Mouse (Mus musculus): ENCODE measurements around the gene Jtb. TPM values are rescaled to one million over a fixed set of nuclear protein-coding genes. Genes with fewer than 3 reads are reported as not detected.

The Jtb gene
- polyA plus RNA-seq, 1 experiment from 2014 or later, result 97.8 TPM

Small RNA genes lying within 50 kb of the gene (microRNA-seq; reads per million reads assigned to microRNA genes)
- gene Mir7012 (ENCODE audit: borderline number of aligned reads), result not detected

Other genes with a start within 250 kb of the Jtb start
- 187 TPM in 2 replicates for gene Hax1, start 232.8 kb upstream of the Jtb start, polyA plus RNA-seq (2014; fragmentation: Nextera tagmentation; extraction: Ambion mirVana)
- gene 4933434E20Rik, start 180.0 kb upstream of the Jtb start, polyA plus RNA-seq (2014; fragmentation: Nextera tagmentation; extraction: Ambion mirVana), result 159 and 173 TPM in 2 replicates
- 220 and 229 TPM in 2 replicates for gene Ubap2l, start 179.0 kb upstream of the Jtb start, polyA plus RNA-seq (2014; fragmentation: Nextera tagmentation; extraction: Ambion mirVana)
- gene Tpm3, start 158.9 kb upstream of the Jtb start, polyA plus RNA-seq (2014; fragmentation: Nextera tagmentation; extraction: Ambion mirVana), result 443 and 461 TPM in 2 replicates
- gene Nup210l, start 127.5 kb upstream of the Jtb start, polyA plus RNA-seq (2014; fragmentation: Nextera tagmentation; extraction: Ambion mirVana), result 0.34 and 0.49 TPM in 2 replicates
- gene Rps27, start 17.9 kb upstream of the Jtb start, polyA plus RNA-seq (2014; fragmentation: Nextera tagmentation; extraction: Ambion mirVana), result 1,394 and 1,458 TPM in 2 replicates
- gene Rab13, start 17.9 kb upstream of the Jtb start, polyA plus RNA-seq (2014; fragmentation: Nextera tagmentation; extraction: Ambion mirVana), result 10.2 and 11.5 TPM in 2 replicates
- gene Creb3l4, start 11.9 kb downstream of the Jtb start, polyA plus RNA-seq (2014; fragmentation: Nextera tagmentation; extraction: Ambion mirVana), result 0.82 and 2.2 TPM in 2 replicates
- gene Slc39a1, start 16.6 kb downstream of the Jtb start, polyA plus RNA-seq (2014; fragmentation: Nextera tagmentation; extraction: Ambion mirVana), result 48.7 and 57.5 TPM in 2 replicates
- gene Crtc2, start 22.6 kb downstream of the Jtb start, polyA plus RNA-seq (2014; fragmentation: Nextera tagmentation; extraction: Ambion mirVana), result 12.5 and 14.8 TPM in 2 replicates
- 4.9 and 7.5 TPM in 2 replicates for gene Dennd4b, start 33.6 kb downstream of the Jtb start, polyA plus RNA-seq (2014; fragmentation: Nextera tagmentation; extraction: Ambion mirVana)
- gene Gatad2b, start 61.6 kb downstream of the Jtb start, polyA plus RNA-seq (2014; fragmentation: Nextera tagmentation; extraction: Ambion mirVana), result 7.9 and 8.2 TPM in 2 replicates
- 6.4 and 6.7 TPM in 2 replicates for gene Slc27a3, start 158.3 kb downstream of the Jtb start, polyA plus RNA-seq (2014; fragmentation: Nextera tagmentation; extraction: Ambion mirVana)
- 34.0 and 35.2 TPM in 2 replicates for gene Ints3, start 202.0 kb downstream of the Jtb start, polyA plus RNA-seq (2014; fragmentation: Nextera tagmentation; extraction: Ambion mirVana)
- gene Npr1, start 234.3 kb downstream of the Jtb start, polyA plus RNA-seq (2014; fragmentation: Nextera tagmentation; extraction: Ambion mirVana), result 8.0 and 9.2 TPM in 2 replicates
- gene Ilf2, start 244.5 kb downstream of the Jtb start, polyA plus RNA-seq (2014; fragmentation: Nextera tagmentation; extraction: Ambion mirVana), result 169 and 174 TPM in 2 replicates

Data from liver, embryonic 11.5 days (tissue).